Mouse (Mus musculus) MEL (cell line): ENCODE data around the gene Palm. TPM values are rescaled to one million over a fixed set of nuclear protein-coding genes. Genes with fewer than 3 reads are reported as not detected.

Experiments
- DNase-seq: peaks from one replicate; pipeline ENCODE4 v3.0.0; 2011; ENCODE audit warnings: low read depth, low spot score
- H3K27ac ChIP-seq: 2 replicates; pipeline ENCODE4 v1.5.1; 2012; ENCODE audit warnings: low read depth, mild to moderate bottlenecking, control low read depth, low read length, moderate library complexity; ENCODE audit not compliant: control insufficient read depth
- H3K27me3 ChIP-seq, 2 experiments: fragments of 150-350 bp in 1 of 2; sonication (generic) in 1 of 2; 2 replicates each; pipeline ENCODE4 v1.6.1; 2012; ENCODE audit warnings: low read length in 2 of 2, mild to moderate bottlenecking in 2 of 2, improper control_type of control experiment in 1 of 2, moderate library complexity in 1 of 2; ENCODE audit not compliant: insufficient read depth in 2 of 2, control insufficient read depth in 1 of 2
- H3K36me3 ChIP-seq, 2 experiments: 2 replicates each; pipeline ENCODE4 v1.6.1; 2012 to 2014; ENCODE audit warnings: low read length in 2 of 2, improper control_type of control experiment in 1 of 2, inconsistent platforms in 1 of 2, mild to moderate bottlenecking in 1 of 2; ENCODE audit not compliant: insufficient read depth in 2 of 2, control insufficient read depth in 1 of 2
- H3K4me1 ChIP-seq, 2 experiments: fragments of 150-350 bp in 1 of 2; sonication (generic) in 1 of 2; 2 replicates each; pipeline ENCODE4 v1.6.1; 2012; ENCODE audit warnings: low read length in 2 of 2, improper control_type of control experiment in 1 of 2, mild to moderate bottlenecking in 1 of 2; ENCODE audit not compliant: insufficient read depth in 2 of 2, control insufficient read depth in 1 of 2
- H3K4me3 ChIP-seq, 2 experiments: fragments of 150-350 bp in 1 of 2; sonication (generic) in 1 of 2; 2 replicates each; pipeline ENCODE4 v1.5.1; 2012; ENCODE audit warnings: low read depth in 2 of 2, low read length in 2 of 2, mild to moderate bottlenecking in 2 of 2, moderate library complexity in 2 of 2, control low read depth in 1 of 2, improper control_type of control experiment in 1 of 2; ENCODE audit not compliant: control insufficient read depth in 1 of 2, insufficient read depth in 1 of 2
- H3K79me2 ChIP-seq: 2 replicates; pipeline ENCODE4 v1.6.1; 2012; ENCODE audit warnings: mild to moderate bottlenecking, low read length, moderate library complexity; ENCODE audit not compliant: control insufficient read depth, poor library complexity, insufficient read depth
- H3K9ac ChIP-seq: 2 replicates; pipeline ENCODE4 v1.6.1; 2012; ENCODE audit warnings: low read depth, mild to moderate bottlenecking, control low read depth, low read length, moderate library complexity; ENCODE audit not compliant: control insufficient read depth, poor library complexity, severe bottlenecking
- H3K9me3 ChIP-seq: fragments of 150-350 bp; sonication (generic); replicated peaks from 2 replicates; pipeline ENCODE4 v1.6.1; 2012; ENCODE audit warnings: mild to moderate bottlenecking, low read length, improper control_type of control experiment, moderate library complexity; ENCODE audit not compliant: insufficient read depth
- CTCF ChIP-seq, 3 experiments: IDR thresholded peaks in 2 of 3; conservative IDR thresholded peaks in 1 of 3; 2 replicates each; pipeline ENCODE4 v1.5.1; 2011 to 2012; ENCODE audit warnings: low read length in 3 of 3, low read depth in 2 of 3, mild to moderate bottlenecking in 2 of 3, improper control_type of control experiment in 1 of 3, inconsistent platforms in 1 of 3, mixed read lengths in 1 of 3, moderate library complexity in 1 of 3; ENCODE audit not compliant: control insufficient read depth in 1 of 3, insufficient read depth in 1 of 3, poor library complexity in 1 of 3, severe bottlenecking in 1 of 3
- E2F4 ChIP-seq: IDR thresholded peaks from 2 replicates; pipeline ENCODE4 v1.6.1; 2011; ENCODE audit warnings: low read depth, low read length, improper control_type of control experiment, borderline replicate concordance
- ETS1 ChIP-seq: IDR thresholded peaks from 2 replicates; pipeline ENCODE4 v1.6.1; 2012; ENCODE audit warnings: low read depth, mild to moderate bottlenecking, inconsistent platforms, low read length, improper control_type of control experiment, moderate library complexity
- HCFC1 ChIP-seq: IDR thresholded peaks from 2 replicates; pipeline ENCODE4 v1.6.1; 2012; ENCODE audit warnings: low read depth, mild to moderate bottlenecking, inconsistent platforms, low read length, improper control_type of control experiment, moderate library complexity
- MAZ ChIP-seq: IDR thresholded peaks from 2 replicates; pipeline ENCODE4 v1.6.1; 2012; ENCODE audit warnings: low read depth, mild to moderate bottlenecking, inconsistent platforms, low read length, improper control_type of control experiment
- NRF1 ChIP-seq: IDR thresholded peaks from 2 replicates; pipeline ENCODE4 v1.6.1; 2014; ENCODE audit warnings: low read depth, mild to moderate bottlenecking, inconsistent platforms, low read length, improper control_type of control experiment, moderate library complexity; ENCODE audit not compliant: poor library complexity, insufficient read depth, severe bottlenecking
- POLR2A ChIP-seq, 2 experiments: IDR thresholded peaks; 2 replicates each; pipeline ENCODE4 v1.6.1; 2011 to 2012; ENCODE audit warnings: low read length in 2 of 2, mild to moderate bottlenecking in 2 of 2, control low read depth in 1 of 2, improper control_type of control experiment in 1 of 2, low read depth in 1 of 2, moderate library complexity in 1 of 2; ENCODE audit not compliant: control insufficient read depth in 1 of 2, insufficient read depth in 1 of 2, poor library complexity in 1 of 2
- POLR2AphosphoS5 ChIP-seq: IDR thresholded peaks from 2 replicates; pipeline ENCODE4 v1.6.1; 2012; ENCODE audit warnings: low read depth, borderline replicate concordance, mild to moderate bottlenecking, inconsistent platforms, low read length, moderate library complexity, mixed read lengths
- RAD21 ChIP-seq: IDR thresholded peaks from 2 replicates; pipeline ENCODE4 v1.6.1; 2011; ENCODE audit warnings: mild to moderate bottlenecking, low read depth, low read length, improper control_type of control experiment
- RCOR1 ChIP-seq: IDR thresholded peaks from 2 replicates; pipeline ENCODE4 v1.6.1; 2012; ENCODE audit warnings: low read depth, mild to moderate bottlenecking, inconsistent platforms, low read length, improper control_type of control experiment
- SIN3A ChIP-seq: IDR thresholded peaks from 2 replicates; pipeline ENCODE4 v1.6.1; 2012; ENCODE audit warnings: low read length, improper control_type of control experiment, inconsistent platforms
- SMC3 ChIP-seq: IDR thresholded peaks from 2 replicates; pipeline ENCODE4 v1.6.1; 2011; ENCODE audit warnings: low read depth, low read length, improper control_type of control experiment
- USF2 ChIP-seq, 2 experiments: IDR thresholded peaks; 2 replicates each; pipeline ENCODE4 v1.6.1; 2011 to 2012; ENCODE audit warnings: improper control_type of control experiment in 2 of 2, low read length in 2 of 2, borderline replicate concordance in 1 of 2, inconsistent platforms in 1 of 2, low read depth in 1 of 2, mild to moderate bottlenecking in 1 of 2; ENCODE audit not compliant: insufficient read depth in 1 of 2
- ZC3H11A ChIP-seq: IDR thresholded peaks from 2 replicates; pipeline ENCODE4 v1.6.1; 2012; ENCODE audit warnings: low read depth, mild to moderate bottlenecking, inconsistent platforms, low read length, improper control_type of control experiment
- ZKSCAN1 ChIP-seq: IDR thresholded peaks from 2 replicates; pipeline ENCODE4 v1.6.1; 2012; ENCODE audit warnings: low read depth, mild to moderate bottlenecking, inconsistent platforms, low read length, improper control_type of control experiment, moderate library complexity
- ZMIZ1 ChIP-seq: IDR thresholded peaks from 2 replicates; pipeline ENCODE4 v1.6.1; 2012; ENCODE audit warnings: low read depth, mild to moderate bottlenecking, inconsistent platforms, low read length, improper control_type of control experiment, moderate library complexity
- ZNF384 ChIP-seq: IDR thresholded peaks from 2 replicates; pipeline ENCODE4 v1.6.1; 2012; ENCODE audit warnings: low read depth, mild to moderate bottlenecking, inconsistent platforms, low read length, improper control_type of control experiment
- polyA plus RNA-seq, 2 experiments: library from polyadenylated mRNA; stranded (reverse) in 1 of 2; unstranded in 1 of 2; fragments of >175 nt in 1 of 2; fragments of >200 nt in 1 of 2; gene quantifications; 2 replicates each; pipeline versions ENCODE4 v1.2.1 to v1.2.4; 2012; ENCODE audit warnings: low replicate concordance in 2 of 2, low read depth in 1 of 2; ENCODE audit not compliant: insufficient read length in 2 of 2, insufficient read depth in 1 of 2, missing spikeins in 1 of 2
- total RNA-seq: library from RNA; depleted of rRNA; stranded (reverse); fragments of 300-350 nt; gene quantifications from 2 replicates; pipeline ENCODE4 v1.2.3, GENCODE M21; 2012

Palm gene
- total and polyA plus RNA-seq, 3 experiments: 4.8 to 15.5 TPM; not detected in 1

DNA sequence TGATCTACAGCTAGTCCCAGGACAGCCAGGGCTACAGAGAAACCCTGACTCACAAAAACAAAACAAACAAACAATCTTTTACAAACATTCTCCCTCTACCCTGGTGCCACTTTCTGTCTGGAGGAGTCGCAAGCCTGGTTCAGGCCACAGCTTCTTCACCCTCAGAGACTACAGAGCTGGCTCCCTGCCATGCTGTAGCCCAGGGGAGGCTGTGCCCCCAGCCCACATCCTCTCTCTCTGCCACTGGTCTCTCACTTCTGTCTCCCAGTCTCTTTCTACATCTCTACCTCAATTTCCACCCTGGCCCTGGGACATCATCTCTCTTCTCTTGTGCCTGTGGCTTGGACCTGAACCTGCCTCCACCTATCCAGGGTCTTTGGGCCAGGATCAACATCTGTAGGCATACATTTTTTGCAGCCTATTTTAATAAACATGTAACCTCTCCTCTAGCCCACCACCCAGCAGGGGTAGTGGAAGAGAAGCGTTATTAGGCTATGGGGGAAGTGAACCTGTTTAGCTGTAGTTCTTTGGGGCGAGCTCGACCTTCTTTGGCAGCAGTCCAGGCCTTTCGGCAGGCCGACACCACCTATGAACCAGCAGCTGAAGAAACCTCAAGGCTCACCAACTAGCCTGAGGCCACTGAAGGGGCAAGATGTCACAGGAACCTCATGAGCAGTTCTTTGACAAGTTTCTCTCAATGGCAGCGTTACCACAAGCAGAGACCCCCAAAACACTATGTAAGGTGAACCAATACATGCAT is 38.8 kb downstream of the Palm start:
- H3K79me2 ChIP-seq: no peaks in the 10 kb centered on the region
- no peaks in the 10 kb centered on the region for H3K27me3 ChIP-seq
- no peaks in the 10 kb centered on the region for H3K36me3 ChIP-seq
- peaks cover 3 to 9% of the 10 kb centered on the region in 2 experiments for H3K4me1 ChIP-seq
- peak; percentile 53 for DNase-seq
- no peak overlapping the region for H3K9ac ChIP-seq
- TF ChIP-seq ZMIZ1 (no peak), ZNF384 (no peak), CTCF (IDR thresholded peaks at IDR 0.05 in 2 of 3, conservative IDR thresholded peaks at IDR 0.05 in 1 of 3; ENCODE audit: control insufficient read depth in 1 of 3, insufficient read depth in 1 of 3, low read depth in 2 of 3, low read length in 3 of 3, poor library complexity in 1 of 3, severe bottlenecking in 1 of 3) (no peak), RCOR1 (no peak), SMC3 (no peak)
- H3K9me3 ChIP-seq: no peaks in the 10 kb centered on the region
- H3K4me3 ChIP-seq: no peak overlapping the region
- H3K27ac ChIP-seq: no peak overlapping the region

DNA sequence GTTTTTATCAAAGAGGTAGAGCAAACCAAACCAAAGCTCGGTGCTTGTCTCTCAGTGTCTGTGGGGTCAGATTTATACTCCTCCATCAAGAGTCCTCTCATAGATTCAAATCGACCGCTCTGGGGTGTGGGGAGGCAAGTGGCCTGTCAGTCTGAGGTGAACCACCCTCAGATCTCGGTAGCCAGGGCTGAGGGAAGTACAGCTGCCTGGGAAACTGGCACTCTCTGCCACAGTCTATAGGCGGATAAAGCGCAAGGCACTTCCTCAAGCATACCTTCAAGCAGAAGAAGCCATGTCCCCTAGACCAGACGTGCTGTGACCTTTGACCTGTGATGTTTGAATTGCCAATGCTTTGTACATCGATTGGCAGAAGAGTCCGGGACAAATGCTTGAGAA is 39.4 kb downstream of the Palm start:
- Histone ChIP-seq H3K4me3 (no peak overlapping the region), H3K27me3 (no peaks in the 10 kb centered on the region), H3K36me3 (no peaks in the 10 kb centered on the region), H3K27ac (no peak overlapping the region), H3K9me3 (no peaks in the 10 kb centered on the region), H3K4me1 (peaks cover 3 to 9% of the 10 kb centered on the region in 2 experiments), H3K9ac (no peak overlapping the region), H3K79me2 (no peaks in the 10 kb centered on the region)
- DNase-seq: no peak
- TF ChIP-seq POLR2A (IDR thresholded peaks at IDR 0.05; ENCODE audit: control insufficient read depth in 1 of 2, insufficient read depth in 1 of 2, low read depth in 1 of 2, low read length in 2 of 2, poor library complexity in 1 of 2) (no peak), RCOR1 (no peak), E2F4 (no peak), SIN3A (no peak), RAD21 (no peak), MAZ (no peak)

DNA sequence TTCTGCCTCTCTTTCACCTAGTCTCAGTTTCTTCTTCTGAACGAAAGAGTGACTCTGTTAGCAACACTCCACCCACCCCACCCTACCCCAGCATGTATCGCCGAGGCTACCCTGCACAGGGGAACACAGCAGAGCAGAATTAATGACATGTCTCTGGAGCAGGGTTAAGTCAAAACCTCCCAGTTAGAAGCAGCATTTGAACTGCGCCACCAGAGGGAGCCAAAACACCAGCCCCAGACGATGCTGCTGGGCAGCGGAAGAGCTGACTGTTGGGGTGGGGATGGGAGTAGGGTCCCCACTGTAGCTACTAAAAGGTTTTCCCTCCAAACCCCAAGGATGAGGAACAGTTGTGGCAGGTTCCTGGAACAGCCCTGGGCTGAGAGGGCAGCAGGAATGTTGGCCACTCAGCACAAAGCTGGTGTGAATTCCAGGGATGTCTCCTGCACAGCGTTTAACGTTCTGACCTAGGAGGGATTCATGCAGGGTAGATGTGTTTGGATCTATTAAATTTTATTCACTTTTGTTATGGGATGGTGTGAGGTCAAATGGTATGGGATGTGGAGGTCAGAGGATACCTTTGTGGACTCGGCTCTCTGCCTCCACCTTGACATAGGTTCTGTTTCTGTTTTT is 41.5 kb downstream of the Palm start:
- no peaks in the 10 kb centered on the region for H3K9me3 ChIP-seq
- no peaks in the 10 kb centered on the region for H3K79me2 ChIP-seq
- H3K4me3 ChIP-seq: no peak overlapping the region
- peaks cover 3 to 9% of the 10 kb centered on the region in 2 experiments for H3K4me1 ChIP-seq
- H3K27ac ChIP-seq: no peak overlapping the region
- H3K9ac ChIP-seq: no peak overlapping the region
- TF ChIP-seq E2F4 (no peak), USF2 (IDR thresholded peaks at IDR 0.05; ENCODE audit: borderline replicate concordance in 1 of 2, insufficient read depth in 1 of 2, low read depth in 1 of 2, low read length in 2 of 2) (no peak), ZKSCAN1 (no peak), ZC3H11A (peak; percentile 91), POLR2AphosphoS5 (no peak), CTCF (IDR thresholded peaks at IDR 0.05 in 2 of 3, conservative IDR thresholded peaks at IDR 0.05 in 1 of 3; ENCODE audit: control insufficient read depth in 1 of 3, insufficient read depth in 1 of 3, low read depth in 2 of 3, low read length in 3 of 3, poor library complexity in 1 of 3, severe bottlenecking in 1 of 3) (peak; percentile 91 to 98 (median 96)), NRF1 (no peak), RAD21 (peak; percentile 93), ZMIZ1 (no peak), SMC3 (peak; percentile 93), SIN3A (0 out of 2 replicates have a peak, but pooled peaks have one; percentile 22), ETS1 (no peak), HCFC1 (no peak)
- H3K36me3 ChIP-seq: no peaks in the 10 kb centered on the region
- DNase-seq: peak; percentile 80
- H3K27me3 ChIP-seq: no peaks in the 10 kb centered on the region
